Mouse (Mus musculus) hindlimb bud, embryonic 11.5 days (tissue): ENCODE measurements around the gene Itga3.

Source experiments
- DNase-seq: peaks from one replicate; pipeline ENCODE4 v3.0.0-alpha.2; 2012; ENCODE audit warnings: low read depth, low spot score; ENCODE audit errors: extremely low spot score

Itga3 gene

GRCm38 (mm10) chr11:95006525-95007219 lies 69.9 kb downstream of the Itga3 start:
- no peak for DNase-seq

DNA sequence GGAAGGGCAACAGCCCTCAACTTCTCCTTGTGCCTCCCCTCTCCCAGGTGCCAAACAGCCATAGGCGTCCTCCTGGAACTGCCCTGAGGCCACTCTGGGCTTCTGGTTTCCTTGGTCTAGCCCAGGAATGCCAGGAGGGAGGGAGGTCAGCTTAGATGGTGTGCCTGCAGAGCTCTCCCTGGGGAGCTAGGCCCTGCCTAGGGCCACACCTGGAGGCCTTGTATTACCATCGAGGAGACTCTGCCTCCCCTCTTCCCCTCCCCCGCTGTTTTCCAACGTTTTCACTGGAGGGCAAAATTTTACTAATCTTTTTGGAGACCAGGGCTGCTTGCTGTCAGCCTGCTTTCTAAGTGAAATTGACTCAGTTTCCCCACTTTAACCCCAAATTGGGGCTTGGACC lies 70.6 kb downstream of the Itga3 start:
- DNase-seq, result no peak

DNA sequence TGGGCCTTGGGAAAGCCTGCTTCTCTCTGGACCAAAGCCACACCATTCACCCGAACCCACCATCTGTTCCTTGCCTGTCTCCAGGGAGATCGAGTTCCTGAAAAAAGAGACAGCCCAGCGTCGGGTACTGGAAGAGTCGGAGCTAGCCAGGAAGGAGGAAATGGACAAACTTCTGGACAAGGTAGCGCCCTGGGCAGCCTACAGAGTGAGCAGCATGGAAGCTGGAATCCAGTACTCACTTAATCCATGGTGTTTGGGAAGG lies 71.7 kb downstream of the Itga3 start:
- DNase-seq, result no peak

- DNase-seq, result no peak
These were observed 72.3 kb downstream of the Itga3 start for GRCm38 (mm10) chr11:95004136-95004936.

GRCm38 (mm10) chr11:95002705-95003104 lies 73.9 kb downstream of the Itga3 start:
- DNase-seq, result no peak

DNA sequence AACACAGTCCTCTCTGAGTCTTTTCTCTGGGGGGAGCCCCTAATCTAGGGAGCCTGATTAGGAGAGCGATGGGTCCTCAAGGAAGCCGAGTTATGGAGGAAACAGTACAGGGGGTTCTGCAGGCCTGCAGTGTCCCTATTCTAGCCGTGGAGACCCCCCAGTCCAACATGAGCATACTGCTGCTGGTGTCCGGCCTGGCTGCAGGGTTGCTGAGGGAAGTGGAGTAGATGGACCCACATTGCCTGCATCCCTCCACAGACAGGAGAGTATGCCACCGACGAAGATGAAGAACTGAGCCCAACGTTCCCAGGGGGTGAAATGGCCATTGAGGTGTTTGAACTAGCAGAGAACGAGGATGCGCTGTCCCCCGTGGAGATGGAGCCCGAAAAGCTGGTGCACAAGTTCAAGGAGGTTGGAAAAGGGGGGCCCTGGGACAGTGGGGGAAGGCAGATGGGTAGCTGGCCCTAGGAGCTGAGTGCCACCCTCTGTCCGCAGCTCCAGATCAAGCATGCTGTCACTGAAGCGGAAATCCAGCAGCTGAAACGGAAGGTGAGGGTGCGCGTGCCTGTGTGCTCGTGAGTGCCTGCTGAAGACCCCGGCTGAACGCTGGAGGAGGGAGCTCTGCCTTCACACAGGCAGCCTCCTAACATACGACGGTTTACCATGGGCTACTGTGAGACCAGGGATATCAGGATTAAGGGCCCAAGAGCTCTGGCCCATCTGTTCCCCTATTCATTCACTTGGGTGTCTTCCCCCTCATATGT lies 74.8 kb downstream of the Itga3 start:
- DNase-seq, result no peak

GRCm38 (mm10) chr11:95001058-95001457 lies 75.5 kb downstream of the Itga3 start:
- no peak for DNase-seq

DNA sequence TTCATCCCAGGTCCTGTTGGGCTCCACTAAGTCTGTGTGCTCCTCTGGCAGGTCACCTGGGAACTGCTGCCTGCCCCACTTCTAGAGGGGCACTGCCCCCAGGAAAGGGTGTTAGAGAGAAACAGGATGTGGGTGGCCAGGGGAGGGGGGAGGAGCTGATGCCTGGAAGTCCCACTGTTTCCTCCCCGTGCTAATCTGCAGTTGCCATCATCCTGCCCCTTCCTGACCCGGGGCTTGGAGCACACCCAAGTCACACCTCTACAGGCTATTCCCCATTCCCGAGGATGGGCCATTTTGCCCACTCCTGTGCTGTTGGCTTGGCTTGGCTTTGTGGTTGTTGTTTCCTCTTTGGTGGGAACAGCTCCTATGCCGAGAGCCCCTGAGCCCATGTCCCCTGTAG lies 76.1 kb downstream of the Itga3 start:
- DNase-seq, result no peak

- no peak for DNase-seq
These were observed 76.5 kb downstream of the Itga3 start for GRCm38 (mm10) chr11:95000128-95000527.

GRCm38 (mm10) chr11:94998041-94998531 lies 78.5 kb downstream of the Itga3 start:
- DNase-seq, result no peak

- no peak for DNase-seq
These were observed 79.0 kb downstream of the Itga3 start for GRCm38 (mm10) chr11:94997596-94997995.

DNA sequence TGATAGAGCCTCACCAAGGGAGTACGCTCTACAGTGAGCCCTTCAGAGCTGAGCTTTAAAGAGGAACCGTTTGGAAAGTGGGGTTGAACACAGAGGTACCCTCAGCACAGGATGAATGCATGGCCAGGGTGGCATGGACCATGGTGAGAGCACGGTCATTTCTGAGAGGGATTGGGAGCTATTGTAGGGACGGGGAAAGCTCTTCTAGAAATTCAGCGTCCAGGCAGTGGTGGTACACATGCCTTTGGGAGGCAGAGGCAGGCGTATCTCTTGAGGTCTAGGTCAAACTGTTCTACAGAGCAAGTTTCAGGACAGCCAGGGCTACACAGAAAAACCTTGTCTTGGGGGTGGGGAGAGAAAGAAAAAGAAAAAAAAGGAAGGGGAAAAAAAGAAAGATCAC lies 79.6 kb downstream of the Itga3 start:
- DNase-seq, result no peak

DNA sequence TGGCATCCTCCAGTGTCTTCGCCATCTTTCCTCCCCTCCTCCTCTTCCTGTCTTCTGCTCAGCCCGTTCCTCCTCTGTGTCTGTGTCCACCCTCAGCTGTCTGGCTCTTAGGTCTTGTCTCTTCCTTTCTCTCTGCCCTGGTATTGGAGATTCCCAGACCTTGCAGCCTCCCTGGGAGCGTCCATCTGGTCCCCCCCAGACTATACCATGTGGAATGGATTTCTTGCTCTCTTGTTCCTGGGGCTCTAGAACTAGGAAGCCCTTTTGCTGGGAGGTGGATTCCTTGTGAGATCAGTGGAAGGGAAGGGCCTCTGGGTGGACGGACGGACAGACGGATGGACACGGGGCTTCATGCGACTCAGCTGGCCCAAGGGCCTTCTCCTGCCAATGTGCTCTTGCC lies 80.5 kb downstream of the Itga3 start:
- DNase-seq, result no peak

GRCm38 (mm10) chr11:94994947-94995772 lies 81.4 kb downstream of the Itga3 start:
- no peak for DNase-seq
